25 mouse cellular contexts compared by ENCODE assay signal in the genomic region with DNA sequence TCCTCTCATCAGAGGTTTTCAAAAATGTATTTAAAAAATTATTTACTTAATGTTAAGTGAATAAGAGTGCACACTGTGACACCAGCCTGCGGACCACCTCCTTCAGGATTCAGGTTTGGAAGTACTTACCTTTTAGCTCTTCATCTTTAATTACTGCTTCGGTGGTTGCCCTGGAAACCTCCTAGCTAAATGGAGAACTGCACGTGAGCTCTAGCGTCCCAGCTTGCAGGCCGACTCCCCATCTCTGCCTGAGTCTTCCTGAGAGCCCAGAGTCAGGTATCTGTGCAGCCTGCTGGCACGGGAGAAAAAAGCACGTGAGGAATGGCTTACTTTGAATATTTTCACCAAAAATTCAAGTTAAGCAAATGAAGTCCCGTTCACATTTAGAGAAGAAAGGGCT.
DNase-seq lines count a peak whose midpoint lies in the region; ATAC-seq and TF ChIP-seq lines count a peak whose summit lies in the region.
"Had no signal": no experiment of that assay in that cellular context is flagged by ENCODE, and none has a peak within 500 bp of the region (broad histone marks: within the 10 kb centered on the region; RNA-seq: fewer than 3 reads in every experiment).

No protein-coding gene starts in this region.

- H3K36me3 ChIP-seq in forebrain, postnatal 0 days (ENCODE audit: insufficient read depth) = no peaks in the 10 kb centered on the region
- no peaks in the 10 kb centered on the region for H3K36me3 ChIP-seq in forebrain, embryonic 15.5 days
- H3K36me3 ChIP-seq in neural tube, embryonic 15.5 days = no peaks in the 10 kb centered on the region
- H3K36me3 ChIP-seq: embryonic facial prominence, embryonic 12.5 days; embryonic facial prominence, embryonic 15.5 days; hindbrain, embryonic 10.5 days; hindbrain, embryonic 13.5 days; intestine, embryonic 15.5 days had no signal

- no peak overlapping the region for H3K4me3 ChIP-seq in forebrain, postnatal 0 days (ENCODE audit: low read depth, low read length)
- no peak overlapping the region for H3K4me3 ChIP-seq in forebrain, embryonic 15.5 days
- no peak overlapping the region for H3K4me3 ChIP-seq in neural tube, embryonic 15.5 days (replicated peaks)
- H3K4me3 ChIP-seq: embryonic facial prominence, embryonic 12.5 days; embryonic facial prominence, embryonic 15.5 days; forebrain, embryonic 13.5 days; gastrocnemius, adult 2 months; hindbrain, embryonic 10.5 days; hindbrain, embryonic 13.5 days; intestine, embryonic 15.5 days had no signal

- no peak for TF ChIP-seq CTCF in forebrain, postnatal 0 days (IDR thresholded peaks at IDR 0.05; ENCODE audit: low read depth)

- no peak overlapping the region for H3K9ac ChIP-seq in forebrain, postnatal 0 days
- H3K9ac ChIP-seq in forebrain, embryonic 15.5 days (replicated peaks) = no peak overlapping the region
- no peak overlapping the region for H3K9ac ChIP-seq in neural tube, embryonic 15.5 days (replicated peaks)
- H3K9ac ChIP-seq: embryonic facial prominence, embryonic 12.5 days; embryonic facial prominence, embryonic 15.5 days; forebrain, embryonic 13.5 days; hindbrain, embryonic 13.5 days; intestine, embryonic 15.5 days had no signal

- H3K27me3 ChIP-seq in forebrain, postnatal 0 days (ENCODE audit: insufficient read depth, low read length) = 0 out of 2 replicates have a peak, but pooled peaks cover 3% of the 10 kb centered on the region
- H3K27me3 ChIP-seq in forebrain, embryonic 15.5 days = no peaks in the 10 kb centered on the region; the same call in 1 of the 2 replicates
- H3K27me3 ChIP-seq in neural tube, embryonic 15.5 days (replicated peaks) = no peaks in the 10 kb centered on the region
- H3K27me3 ChIP-seq: embryonic facial prominence, embryonic 12.5 days; embryonic facial prominence, embryonic 15.5 days; forebrain, embryonic 13.5 days; hindbrain, embryonic 13.5 days; intestine, embryonic 15.5 days had no signal

- DNase-seq in forebrain, postnatal 0 days = peak; percentile 59
- DNase-seq in neural tube, embryonic 10.5 days (ENCODE audit: extremely low spot score, low spot score) = no peak
- DNase-seq in brain, adult 2 months (ENCODE audit: low read depth, low spot score) = peak; percentile 53
- DNase-seq in layer of hippocampus, adult 8-10 months (ENCODE audit: low spot score in 2 of 2) = no peak
- DNase-seq: adrenal gland, adult 8-10 months; adrenal gland, postnatal 25 days; cerebellum, adult 11 months; cerebellum, adult 2 months; cerebellum, adult 9-11 months; cerebellum, postnatal 25 days; gastrocnemius, adult 2 months; gastrocnemius, postnatal 14 days; heart, adult 11 months had no signal

- peak; percentile 71; the same call in 1 of the 2 replicates for ATAC-seq in forebrain, postnatal 0 days
- ATAC-seq in forebrain, embryonic 15.5 days (replicated peaks) = no peak
- 0 out of 2 replicates have a peak, but pooled peaks have one; percentile 28 for ATAC-seq in neural tube, embryonic 15.5 days (ENCODE audit: low FRiP score)
- ATAC-seq: activated CD4-positive, CD25-positive, alpha-beta regulatory T cell, adult 4 months; CD4-positive, CD25-positive, alpha-beta regulatory T cell, adult 4 months; forebrain, embryonic 13.5 days; hindbrain, embryonic 16.5 days; intestine, embryonic 15.5 days had no signal

- peak overlapping the region; percentile 54; the same call in 1 of the 2 replicates for H3K27ac ChIP-seq in forebrain, postnatal 0 days (ENCODE audit: low read depth, low read length)
- H3K27ac ChIP-seq in forebrain, embryonic 15.5 days (replicated peaks) = no peak overlapping the region
- no peak overlapping the region for H3K27ac ChIP-seq in neural tube, embryonic 15.5 days (replicated peaks)
- H3K27ac ChIP-seq: embryonic facial prominence, embryonic 12.5 days; embryonic facial prominence, embryonic 15.5 days; forebrain, embryonic 13.5 days; gastrocnemius, adult 2 months; hindbrain, embryonic 10.5 days; hindbrain, embryonic 13.5 days; intestine, embryonic 15.5 days had no signal

- no peak overlapping the region for H3K4me2 ChIP-seq in forebrain, postnatal 0 days (ENCODE audit: low read depth)
- no peak overlapping the region for H3K4me2 ChIP-seq in forebrain, embryonic 15.5 days (replicated peaks)
- no peak overlapping the region for H3K4me2 ChIP-seq in neural tube, embryonic 15.5 days
- H3K4me2 ChIP-seq: embryonic facial prominence, embryonic 12.5 days; embryonic facial prominence, embryonic 15.5 days; forebrain, embryonic 13.5 days; heart, embryonic 11.5 days; hindbrain, embryonic 13.5 days; intestine, embryonic 15.5 days had no signal

- no peaks in the 10 kb centered on the region for H3K9me3 ChIP-seq in forebrain, postnatal 0 days (ENCODE audit: low read length)
- no peaks in the 10 kb centered on the region for H3K9me3 ChIP-seq in forebrain, embryonic 15.5 days
- no peaks in the 10 kb centered on the region for H3K9me3 ChIP-seq in neural tube, embryonic 15.5 days (replicated peaks)
- H3K9me3 ChIP-seq: embryonic facial prominence, embryonic 12.5 days; embryonic facial prominence, embryonic 15.5 days; forebrain, embryonic 13.5 days; hindbrain, embryonic 10.5 days; hindbrain, embryonic 13.5 days; intestine, embryonic 15.5 days had no signal

- H3K4me1 ChIP-seq in forebrain, postnatal 0 days (ENCODE audit: insufficient read depth) = 0 out of 2 replicates have a peak, but pooled peaks cover 5% of the 10 kb centered on the region
- H3K4me1 ChIP-seq in forebrain, embryonic 15.5 days = peaks cover 36% of the 10 kb centered on the region
- 0 out of 2 replicates have a peak, but pooled peaks cover 2% of the 10 kb centered on the region for H3K4me1 ChIP-seq in neural tube, embryonic 15.5 days
- H3K4me1 ChIP-seq: embryonic facial prominence, embryonic 12.5 days; embryonic facial prominence, embryonic 15.5 days had no signal

- WGBS in forebrain, postnatal 0 days = 37% methylated on average over 8 of the region's 8 CpGs
- 48% methylated on average over 8 of the region's 8 CpGs for WGBS in forebrain, embryonic 15.5 days
- WGBS in neural tube, embryonic 15.5 days = 47% methylated on average over 8 of the region's 8 CpGs

Comparison
In these comparisons a context has a peak if more than half of its experiments do, and no peak if none do; other contexts are left out.
1. DNase-seq: peak in forebrain, postnatal 0 days (single experiment) and brain, adult 2 months (single experiment); none in neural tube, embryonic 10.5 days (single experiment) and layer of hippocampus, adult 8-10 months (0 of 2).